Mouse (Mus musculus): ENCODE measurements around the gene Fam172a. TPM values are rescaled to one million over a fixed set of nuclear protein-coding genes. Genes with fewer than 3 reads are reported as not detected.

Fam172a gene
- polyA plus RNA-seq, 1 experiment from 2014 or later = 19.3 TPM

DNA sequence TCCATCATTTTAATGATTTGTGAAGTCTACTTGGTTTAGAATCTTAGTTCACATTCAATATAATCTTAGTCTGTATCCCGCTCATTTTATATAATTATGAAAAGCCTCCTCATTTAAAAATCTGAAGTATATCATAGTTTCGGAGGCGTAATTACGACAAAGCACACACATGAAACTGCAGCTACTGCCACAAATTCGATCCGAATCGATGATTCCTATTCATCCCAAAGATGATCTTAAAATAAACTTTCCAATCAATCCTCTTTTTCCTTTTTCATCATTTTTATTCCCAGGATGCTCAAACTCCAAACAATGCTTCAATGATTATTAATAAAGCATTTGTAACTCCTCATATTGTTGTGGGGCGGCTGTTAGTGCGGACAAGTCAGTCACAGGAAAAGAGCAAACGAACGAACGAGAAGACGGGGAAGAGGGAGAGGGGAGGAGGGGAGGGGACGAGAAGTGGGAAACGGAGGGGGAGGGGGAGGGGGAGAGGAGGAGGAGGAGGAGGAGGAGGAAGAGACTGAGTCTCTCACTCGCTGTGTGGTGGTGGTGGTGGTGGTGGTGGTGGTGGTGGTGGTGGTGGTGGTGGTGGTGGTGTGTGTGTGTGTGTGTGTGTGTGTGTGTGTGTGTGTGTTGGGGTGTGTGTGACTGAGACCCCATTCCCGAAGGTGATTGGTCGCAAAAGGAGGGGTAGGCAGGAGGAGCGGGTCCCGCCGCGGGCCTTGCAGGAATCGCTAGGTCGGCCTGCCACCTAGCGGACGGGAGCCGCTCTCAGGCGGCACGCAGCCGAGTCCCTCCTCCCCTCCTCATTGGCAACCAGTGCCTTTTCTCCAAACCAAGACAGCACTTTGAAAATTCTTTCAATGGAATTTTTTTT lies 499.4 kb downstream of the Fam172a start:
- no peak overlapping the region; the same call in 1 of the 2 replicates for H3K27ac ChIP-seq (replicated peaks)
- H3K4me1 ChIP-seq = peaks cover 14% of the 10 kb centered on the region; the same call in 1 of the 2 replicates
- WGBS = 1% methylated on average over 27 of the region's 30 CpGs
- H3K36me3 ChIP-seq = no peaks in the 10 kb centered on the region
- H3K4me3 ChIP-seq = peak overlapping the region; percentile 83
- peak overlapping the region; percentile 81 for H3K9ac ChIP-seq
- H3K27me3 ChIP-seq (replicated peaks) = peaks cover 32% of the 10 kb centered on the region
- peak overlapping the region; percentile 91 for H3K4me2 ChIP-seq
- H3K9me3 ChIP-seq = no peaks in the 10 kb centered on the region
- no peak; the same call in 1 of the 2 replicates for ATAC-seq (ENCODE audit: extremely low read depth, insufficient number of reproducible peaks, low FRiP score, low TSS enrichment)

DNA sequence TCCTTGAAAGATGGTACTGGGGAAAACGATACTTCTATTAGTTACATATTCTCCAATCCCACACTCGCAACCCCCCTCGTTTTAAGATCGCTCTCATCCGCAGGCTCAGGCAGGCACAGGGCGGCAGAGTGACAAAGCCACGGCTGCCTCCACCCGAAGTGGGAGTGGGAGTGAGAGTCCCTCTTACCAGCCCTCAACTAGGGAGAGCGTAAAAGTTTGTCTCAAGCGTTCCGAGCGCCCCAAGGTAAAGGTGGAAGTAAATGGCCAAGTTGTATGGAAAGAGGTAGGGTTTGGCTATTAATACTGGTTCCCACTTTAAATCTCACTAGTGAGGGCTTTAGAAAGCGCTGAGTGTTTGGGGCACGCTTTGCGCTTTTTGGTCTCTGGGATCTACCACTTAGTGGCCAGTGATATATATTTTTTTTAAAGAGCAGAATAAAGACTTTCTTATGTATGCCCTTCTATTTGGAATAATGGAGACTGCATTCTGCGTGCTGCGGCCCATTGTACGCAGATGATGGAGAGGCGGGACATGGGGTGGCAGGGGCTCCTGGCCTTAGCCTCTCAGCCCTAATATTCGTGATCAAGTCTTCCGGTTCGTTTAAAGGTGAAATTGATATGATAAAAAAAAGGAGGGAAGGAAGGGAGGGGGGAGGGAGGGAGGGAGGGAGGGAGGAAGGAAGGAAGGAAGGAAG lies 500.2 kb downstream of the Fam172a start:
- Histone ChIP-seq H3K9ac (peak overlapping the region; percentile 81), H3K4me3 (peak overlapping the region; percentile 83), H3K9me3 (no peaks in the 10 kb centered on the region), H3K4me2 (peak overlapping the region; percentile 91), H3K27ac (replicated peaks) (peak overlapping the region; percentile 57), H3K36me3 (no peaks in the 10 kb centered on the region), H3K4me1 (peaks cover 14% of the 10 kb centered on the region; the same call in 1 of the 2 replicates), H3K27me3 (replicated peaks) (peaks cover 30% of the 10 kb centered on the region)
- WGBS = 1% methylated on average over 22 of the region's 22 CpGs
- no peak for ATAC-seq (ENCODE audit: extremely low read depth, insufficient number of reproducible peaks, low FRiP score, low TSS enrichment)

- under 1% methylated on average over 47 of the region's 47 CpGs for WGBS
- Histone ChIP-seq H3K9me3 (no peaks in the 10 kb centered on the region), H3K27me3 (replicated peaks) (peaks cover 30% of the 10 kb centered on the region), H3K4me1 (peaks cover 8% of the 10 kb centered on the region; the same call in 1 of the 2 replicates), H3K4me3 (peak overlapping the region; percentile 83), H3K9ac (peak overlapping the region; percentile 81), H3K27ac (replicated peaks) (peak overlapping the region; percentile 88), H3K36me3 (no peaks in the 10 kb centered on the region), H3K4me2 (peak overlapping the region; percentile 91)
- no peak for ATAC-seq (ENCODE audit: extremely low read depth, insufficient number of reproducible peaks, low FRiP score, low TSS enrichment)
Observed at GRCm38 (mm10) chr13:78202574-78203347, 500.9 kb downstream of the Fam172a start.

- Histone ChIP-seq H3K4me2 (peak overlapping the region; percentile 91), H3K27ac (replicated peaks) (peak overlapping the region; percentile 88), H3K4me1 (peaks cover 10% of the 10 kb centered on the region; the same call in 1 of the 2 replicates), H3K27me3 (replicated peaks) (peaks cover 37% of the 10 kb centered on the region), H3K9me3 (no peaks in the 10 kb centered on the region), H3K36me3 (no peaks in the 10 kb centered on the region), H3K4me3 (peak overlapping the region; percentile 83), H3K9ac (peak overlapping the region; percentile 81)
- 0 out of 2 replicates have a peak, but pooled peaks have one; percentile 4 for ATAC-seq (ENCODE audit: extremely low read depth, insufficient number of reproducible peaks, low FRiP score, low TSS enrichment)
- WGBS = under 1% methylated on average over 37 of the region's 37 CpGs
Observed at GRCm38 (mm10) chr13:78203348-78204061, 501.7 kb downstream of the Fam172a start.

- Histone ChIP-seq H3K4me2 (no peak overlapping the region), H3K9me3 (no peaks in the 10 kb centered on the region), H3K4me3 (no peak overlapping the region), H3K27me3 (replicated peaks) (peaks cover 53% of the 10 kb centered on the region), H3K4me1 (peaks cover 16% of the 10 kb centered on the region), H3K9ac (no peak overlapping the region), H3K27ac (replicated peaks) (no peak overlapping the region), H3K36me3 (no peaks in the 10 kb centered on the region)
- ATAC-seq (ENCODE audit: extremely low read depth, insufficient number of reproducible peaks, low FRiP score, low TSS enrichment) = no peak
Observed at GRCm38 (mm10) chr13:78205426-78205825, 503.6 kb downstream of the Fam172a start.

- Histone ChIP-seq H3K9me3 (no peaks in the 10 kb centered on the region), H3K4me1 (peaks cover 19% of the 10 kb centered on the region), H3K9ac (no peak overlapping the region), H3K27me3 (replicated peaks) (peaks cover 67% of the 10 kb centered on the region), H3K27ac (replicated peaks) (no peak overlapping the region), H3K36me3 (no peaks in the 10 kb centered on the region), H3K4me3 (no peak overlapping the region), H3K4me2 (peak overlapping the region; percentile 35)
- 58% methylated on average over 7 of the region's 7 CpGs for WGBS
- no peak for ATAC-seq (ENCODE audit: extremely low read depth, insufficient number of reproducible peaks, low FRiP score, low TSS enrichment)
Observed at GRCm38 (mm10) chr13:78206891-78207430, 505.1 kb downstream of the Fam172a start.

DNA sequence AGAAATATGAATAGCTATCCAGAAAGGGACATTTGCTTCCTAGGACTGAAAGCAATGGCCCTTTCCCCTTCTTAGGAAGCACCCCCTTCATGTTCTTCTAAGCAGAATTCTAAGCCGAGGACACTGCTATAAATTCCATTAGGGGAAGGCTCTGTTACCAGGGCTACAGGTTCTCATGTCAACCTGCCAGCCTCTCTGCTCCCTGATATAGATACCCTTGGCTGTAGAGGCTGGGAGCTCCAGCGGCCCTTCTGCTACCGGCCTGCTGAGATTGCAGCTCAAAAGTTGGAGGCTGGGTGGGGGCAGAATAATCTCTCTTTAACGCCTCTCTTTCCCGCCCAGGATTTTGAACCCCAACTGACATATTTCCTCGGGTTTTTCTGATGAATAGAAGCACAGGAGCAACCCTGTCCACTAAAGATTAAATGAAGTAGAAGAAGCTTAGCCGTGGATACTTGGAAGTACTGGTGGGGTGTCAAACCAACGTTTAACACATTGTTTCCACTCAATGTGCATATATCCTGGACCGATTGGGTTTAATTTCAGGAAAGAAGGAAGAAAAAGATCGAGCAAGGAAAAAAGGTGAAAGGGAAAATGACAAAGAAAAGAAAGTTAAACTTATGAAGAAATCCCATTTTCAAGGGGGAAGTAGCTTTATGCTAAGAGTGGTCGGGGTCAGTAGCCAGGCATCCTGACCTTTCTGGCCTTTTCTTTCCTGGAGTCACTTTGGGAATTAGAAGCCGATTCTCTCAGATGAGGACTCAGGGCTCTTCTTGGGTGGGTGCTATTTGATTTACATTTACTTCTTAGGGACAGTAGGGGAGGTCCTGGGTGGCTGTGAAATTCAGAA lies 506.2 kb downstream of the Fam172a start:
- peaks cover 15% of the 10 kb centered on the region for H3K4me1 ChIP-seq
- no peak overlapping the region for H3K9ac ChIP-seq
- no peak overlapping the region for H3K27ac ChIP-seq (replicated peaks)
- no peak overlapping the region for H3K4me3 ChIP-seq
- no peaks in the 10 kb centered on the region for H3K9me3 ChIP-seq
- WGBS = 22% methylated on average over 12 of the region's 12 CpGs
- ATAC-seq (ENCODE audit: extremely low read depth, insufficient number of reproducible peaks, low FRiP score, low TSS enrichment) = no peak
- H3K27me3 ChIP-seq (replicated peaks) = peaks cover 78% of the 10 kb centered on the region
- no peaks in the 10 kb centered on the region for H3K36me3 ChIP-seq
- H3K4me2 ChIP-seq = peak overlapping the region; percentile 5; the same call in 1 of the 2 replicates

DNA sequence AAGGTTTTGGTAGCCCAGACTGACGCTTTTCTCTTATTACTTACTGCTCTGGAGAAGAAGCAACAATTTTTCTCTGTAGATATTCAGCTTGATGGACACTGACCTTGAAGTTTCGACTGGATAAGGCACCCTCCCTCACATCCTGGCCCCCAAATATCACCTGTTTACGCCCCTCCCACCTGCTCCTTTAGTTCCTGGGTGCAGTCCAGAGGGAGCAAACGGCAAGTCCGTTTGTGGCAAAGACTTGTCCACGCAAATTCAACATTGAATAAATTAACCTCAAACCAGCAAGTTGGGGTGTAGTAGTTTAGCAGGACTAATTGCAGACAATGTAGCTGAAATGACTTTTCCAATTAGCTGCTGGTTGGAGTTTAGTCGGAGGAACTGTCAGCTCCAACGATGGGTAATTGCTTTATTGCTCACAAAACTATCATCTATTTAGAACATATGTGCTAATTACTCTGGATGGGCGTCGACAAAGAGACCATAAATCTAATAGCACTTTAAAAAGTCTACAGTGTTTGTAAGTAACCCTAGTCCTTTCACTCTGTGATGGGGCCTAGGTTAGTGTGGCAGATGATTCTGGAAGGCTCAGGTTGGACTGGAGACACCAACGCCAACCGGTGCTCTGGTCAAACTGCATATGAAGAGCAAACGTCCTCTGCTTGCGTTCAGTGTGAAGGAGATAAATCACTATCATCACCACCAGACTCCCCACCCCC lies 507.0 kb downstream of the Fam172a start:
- no peak overlapping the region for H3K4me3 ChIP-seq
- 33% methylated on average over 14 of the region's 14 CpGs for WGBS
- no peak for ATAC-seq (ENCODE audit: extremely low read depth, insufficient number of reproducible peaks, low FRiP score, low TSS enrichment)
- no peaks in the 10 kb centered on the region for H3K36me3 ChIP-seq
- H3K4me1 ChIP-seq = peaks cover 15% of the 10 kb centered on the region
- no peak overlapping the region for H3K9ac ChIP-seq
- no peak overlapping the region for H3K27ac ChIP-seq (replicated peaks)
- H3K9me3 ChIP-seq = no peaks in the 10 kb centered on the region
- H3K27me3 ChIP-seq (replicated peaks) = peaks cover 86% of the 10 kb centered on the region
- peak overlapping the region; percentile 86; the same call in 1 of the 2 replicates for H3K4me2 ChIP-seq

- Histone ChIP-seq H3K27ac (replicated peaks) (no peak overlapping the region), H3K9me3 (no peaks in the 10 kb centered on the region), H3K4me3 (peak overlapping the region; percentile 52), H3K27me3 (replicated peaks) (peaks cover 80% of the 10 kb centered on the region), H3K4me1 (peaks cover 15% of the 10 kb centered on the region), H3K9ac (peak overlapping the region; percentile 45; the same call in 1 of the 2 replicates), H3K4me2 (peak overlapping the region; percentile 86), H3K36me3 (no peaks in the 10 kb centered on the region)
- ATAC-seq (ENCODE audit: extremely low read depth, insufficient number of reproducible peaks, low FRiP score, low TSS enrichment) = no peak
- WGBS = 2% methylated on average over 12 of the region's 12 CpGs
Observed at GRCm38 (mm10) chr13:78209611-78210028, 507.8 kb downstream of the Fam172a start.

Data from heart, embryonic 13.5 days (tissue).